Mouse (Mus musculus) embryo, embryonic 11.5 days (tissue): ENCODE results near the gene Il1r1.

Experiments
- DNase-seq: peaks from one replicate; pipeline ENCODE4 v3.0.0-alpha.2; 2012; ENCODE audit warnings: low read depth, low spot score

Gene Il1r1

DNA sequence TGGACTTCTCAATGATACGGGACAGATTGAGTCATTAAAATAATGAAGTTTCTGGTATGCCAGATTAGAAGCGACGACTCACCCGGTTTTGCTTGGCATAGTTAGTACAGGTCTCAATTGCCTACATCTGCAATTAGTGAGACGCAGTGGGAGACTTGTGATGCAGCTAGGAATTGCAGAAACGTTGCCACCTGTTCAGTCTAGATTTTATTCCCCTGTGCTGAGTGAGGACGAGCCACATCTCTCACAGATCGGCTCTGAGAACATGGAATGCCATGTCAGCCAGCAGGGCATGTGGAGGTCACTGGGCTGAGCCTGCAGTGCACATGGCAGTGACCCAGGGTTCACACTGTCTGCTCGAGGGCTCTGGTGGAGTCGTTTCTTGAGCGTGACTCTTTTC lies 137.9 kb downstream of the Il1r1 start:
- no peak for DNase-seq
